Mouse (Mus musculus) adrenal gland (tissue): ENCODE data around the gene Slc43a3.

ENCODE experiments used
- intact Hi-C: fragments of 180-260 bp; cut with DNase I; formaldehyde crosslinking; loops from one replicate; pipeline ENCODE4 v1.15.1; 2025

Gene Slc43a3

GRCm38 (mm10) chr2:84935065-84935464, 1.3 kb upstream of the Slc43a3 start:
- intact Hi-C loops, result no loop called here

GRCm38 (mm10) chr2:84937491-84938150, 1.2 kb downstream of the Slc43a3 start:
- intact Hi-C loops, result no loop called here

- intact Hi-C loops, result no loop called here
Measured at GRCm38 (mm10) chr2:84938249-84938946, 2.0 kb downstream of the Slc43a3 start.

- intact Hi-C loops, result no loop called here
Measured at GRCm38 (mm10) chr2:84939306-84939705, 2.9 kb downstream of the Slc43a3 start.

- intact Hi-C loops, result no loop called here
Measured at GRCm38 (mm10) chr2:84939711-84940110, 3.3 kb downstream of the Slc43a3 start.

- intact Hi-C loops, result no loop called here
Measured at GRCm38 (mm10) chr2:84941332-84941731, 5.0 kb downstream of the Slc43a3 start.

GRCm38 (mm10) chr2:84941795-84942194, 5.4 kb downstream of the Slc43a3 start:
- intact Hi-C loops, result no loop called here

GRCm38 (mm10) chr2:84947154-84947771, 10.9 kb downstream of the Slc43a3 start:
- intact Hi-C loops, result no loop called here

- intact Hi-C loops, result no loop called here
Measured at GRCm38 (mm10) chr2:84948252-84948651, 11.9 kb downstream of the Slc43a3 start.

GRCm38 (mm10) chr2:84948721-84949120, 12.3 kb downstream of the Slc43a3 start:
- intact Hi-C loops, result no loop called here

- intact Hi-C loops, result no loop called here
Measured at GRCm38 (mm10) chr2:84951027-84951426, 14.6 kb downstream of the Slc43a3 start.

GRCm38 (mm10) chr2:84952251-84952650, 15.9 kb downstream of the Slc43a3 start:
- intact Hi-C loops, result no loop called here

GRCm38 (mm10) chr2:84952693-84953092, 16.3 kb downstream of the Slc43a3 start:
- intact Hi-C loops, result no loop called here

GRCm38 (mm10) chr2:84955435-84955834, 19.1 kb downstream of the Slc43a3 start:
- intact Hi-C loops, result no loop called here

GRCm38 (mm10) chr2:84956274-84956673, 19.9 kb downstream of the Slc43a3 start:
- intact Hi-C loops, result loop anchor here (1.0 kb wide), 1 partner anchor 51 kb away; no protein-coding TSS in a partner anchor

GRCm38 (mm10) chr2:84958588-84959264, 22.3 kb downstream of the Slc43a3 start:
- intact Hi-C loops, result no loop called here

- intact Hi-C loops, result no loop called here
Measured at GRCm38 (mm10) chr2:84961300-84961699, 24.9 kb downstream of the Slc43a3 start.

- intact Hi-C loops, result no loop called here
Measured at GRCm38 (mm10) chr2:84961901-84962300, 25.5 kb downstream of the Slc43a3 start.

GRCm38 (mm10) chr2:84962906-84963507, 26.6 kb downstream of the Slc43a3 start:
- intact Hi-C loops, result no loop called here

- intact Hi-C loops, result no loop called here
Measured at GRCm38 (mm10) chr2:84964111-84964801, 27.9 kb downstream of the Slc43a3 start.
